Mouse (Mus musculus): Measurements from ENCODE around the gene Plekhm2.

GRCm38 (mm10) chr4:141617863-141618564 is 46.7 kb downstream of the Plekhm2 start:
- TF ChIP-seq CTCF (IDR thresholded peaks at IDR 0.05; ENCODE audit: control insufficient read depth, insufficient read depth, insufficient replicate concordance, low read depth, low read length) (no peak), POLR2A (IDR thresholded peaks at IDR 0.05; ENCODE audit: control insufficient read depth, low read depth, low read length) (no peak)
